Mouse (Mus musculus) hematopoietic stem cell, adult 5-6 weeks (primary cell): ENCODE results near the gene Tex13b. TPM values are rescaled to one million over a fixed set of nuclear protein-coding genes. Genes with fewer than 3 reads are reported as not detected.
"Not testable (repeated sequence)": the region's sequence is repeated elsewhere in the genome, so short reads cannot be mapped to it uniquely, and the experiment has no call there.

ENCODE experiments used
- ATAC-seq, 2 experiments: fragments of 125-278 bp in 1 of 2; replicated peaks in 1 of 2; 2 replicates each; pipeline ENCODE4 v1.8.0; 2016 to 2017; ENCODE audit warnings: inconsistent platforms in 2 of 2, mild to moderate bottlenecking in 2 of 2, moderate number of reproducible peaks in 2 of 2, low read depth in 1 of 2, moderate TSS enrichment in 1 of 2; ENCODE audit not compliant: low FRiP score in 2 of 2, poor library complexity in 2 of 2, severe bottlenecking in 2 of 2, insufficient read depth in 1 of 2, low TSS enrichment in 1 of 2
- total RNA-seq: library from RNA; stranded (forward); fragments of 172-1452, 232-1000 nt; gene quantifications from 2 replicates; pipeline ENCODE4 v1.2.3, GENCODE M21; 2017

Tex13b gene
- not detected in 2 replicates for total RNA-seq

GRCm38 (mm10) chrX:140813312-140814006, at the start of gene Tex13b:
Gene Tex13b, minus strand, starts transcription at chrX:140813433.
- ATAC-seq: no peak

- ATAC-seq: peak in 1 of 2 experiments; percentile 53; a peak in 1 of 4 replicates
Measured at GRCm38 (mm10) chrX:140862760-140863159, 49.5 kb upstream of the Tex13b start.

- ATAC-seq: no peak; a peak in 1 of 4 replicates
Measured at GRCm38 (mm10) chrX:140857445-140857844, 44.2 kb upstream of the Tex13b start.

DNA sequence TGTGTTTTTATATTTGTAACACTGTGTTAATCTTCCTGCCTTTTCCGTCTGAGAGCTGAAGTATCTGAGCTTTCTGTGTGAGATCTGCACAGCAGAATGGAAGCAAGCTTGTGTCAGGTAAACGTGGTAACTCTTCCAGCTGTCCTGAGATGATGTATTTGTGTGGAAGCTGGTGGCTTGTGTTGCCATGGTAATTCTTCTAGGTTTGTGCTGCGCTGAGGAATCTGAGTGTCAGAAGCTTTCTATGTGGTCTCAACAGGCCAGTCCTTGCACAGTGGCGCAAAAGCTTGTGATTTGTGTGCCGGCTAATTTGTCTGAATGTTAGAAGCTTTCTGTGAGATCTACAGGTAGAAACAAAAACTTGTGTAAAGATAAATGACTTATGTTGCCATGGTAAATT, 43.8 kb upstream of the Tex13b start:
- not testable (repeated sequence) for ATAC-seq

GRCm38 (mm10) chrX:140854561-140854960, 41.3 kb upstream of the Tex13b start:
- no peak for ATAC-seq

- not testable (repeated sequence) for ATAC-seq
Measured at GRCm38 (mm10) chrX:140845401-140845800, 32.2 kb upstream of the Tex13b start.

GRCm38 (mm10) chrX:140839887-140840286, 26.7 kb upstream of the Tex13b start:
- ATAC-seq: no peak

GRCm38 (mm10) chrX:140838077-140838476, 24.8 kb upstream of the Tex13b start:
- no peak for ATAC-seq

DNA sequence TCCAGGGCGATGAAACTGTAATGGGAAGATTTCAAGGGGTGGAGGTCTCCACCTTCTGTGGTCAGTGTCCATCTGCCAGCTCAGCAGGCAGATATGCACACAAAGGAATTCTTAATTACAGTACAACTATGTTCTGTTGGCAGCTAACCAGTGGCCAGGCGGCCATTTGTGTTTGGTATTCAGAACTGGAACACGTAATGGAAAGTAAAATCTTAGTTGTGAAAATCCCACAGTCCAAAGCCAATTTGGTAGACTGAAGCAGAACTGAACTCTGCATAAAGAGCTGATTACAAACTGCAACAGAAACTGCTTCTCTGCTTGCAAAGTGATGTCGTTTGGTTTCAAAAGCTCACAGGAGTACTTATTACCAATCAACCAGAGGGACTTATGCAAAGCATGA, 18.5 kb upstream of the Tex13b start:
- no peak for ATAC-seq

DNA sequence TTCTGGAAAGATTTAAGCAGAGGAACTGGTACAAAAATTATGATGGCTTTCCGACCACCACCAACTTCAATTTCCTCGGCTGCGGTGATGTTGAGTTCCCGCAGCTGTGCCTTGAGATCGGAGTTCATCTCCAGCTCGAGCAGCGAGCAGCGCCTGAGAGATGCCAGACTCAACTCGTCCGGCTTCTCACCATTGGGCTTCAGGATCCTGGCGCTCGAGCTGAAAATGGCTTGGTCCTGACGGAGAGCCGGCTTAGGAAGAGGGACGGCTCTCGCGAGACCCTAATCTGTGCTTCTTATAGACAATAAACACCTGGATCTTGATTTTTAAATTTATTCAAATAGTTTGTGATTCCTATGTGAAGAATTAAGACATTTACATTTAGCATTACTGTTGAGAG, 9.1 kb upstream of the Tex13b start:
- ATAC-seq: no peak

- no peak for ATAC-seq
Measured at GRCm38 (mm10) chrX:140805340-140805739, 7.9 kb downstream of the Tex13b start.

- ATAC-seq: no peak
Measured at GRCm38 (mm10) chrX:140769794-140770193, 43.4 kb downstream of the Tex13b start.

Other genes starting within 250 kb of the Tex13b start
- 66.6 and 70.2 TPM in 2 replicates for gene Tsc22d3, start 212.8 kb downstream of the Tex13b start, total RNA-seq
- 0.84 and 2.3 TPM in 2 replicates for gene Mid2, start 148.8 kb downstream of the Tex13b start, total RNA-seq
- gene Vsig1, start 94.2 kb upstream of the Tex13b start, total RNA-seq: not detected in 2 replicates
- gene Psmd10, start 143.3 kb upstream of the Tex13b start, total RNA-seq: 43.6 and 64.7 TPM in 2 replicates
- 26.4 and 29.1 TPM in 2 replicates for gene Atg4a, start 143.5 kb upstream of the Tex13b start, total RNA-seq